Mouse (Mus musculus): ENCODE measurements around the gene Dscam. TPM values are rescaled to one million over a fixed set of nuclear protein-coding genes. Genes with fewer than 3 reads are reported as not detected.

The Dscam gene
- polyA plus RNA-seq, 1 experiment = 0.03 TPM

DNA sequence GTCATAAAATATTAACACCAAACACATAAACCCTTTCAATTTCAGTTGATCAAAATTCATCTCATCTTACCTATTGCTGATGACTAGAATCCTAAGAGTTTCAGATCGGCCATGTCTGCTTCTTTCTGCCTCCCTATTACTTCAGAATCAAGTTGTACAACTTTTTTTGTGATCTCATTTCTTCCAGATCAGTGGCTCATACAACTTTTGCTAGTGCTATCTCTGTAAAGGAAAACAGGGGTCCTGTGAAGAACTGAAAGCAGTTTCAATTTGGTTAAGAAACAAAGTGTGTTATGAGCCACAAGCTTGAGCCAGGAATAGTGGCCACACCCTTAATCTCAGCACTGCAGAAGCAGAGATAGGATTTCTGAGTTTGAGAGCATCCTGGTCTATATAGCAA is 23.6 kb upstream of the Dscam start:
- 87% methylated on average over 1 of the region's 1 CpGs for WGBS
- no peaks in the 10 kb centered on the region for H3K27me3 ChIP-seq (ENCODE audit: control insufficient read depth, insufficient read depth, low read length)
- H3K36me3 ChIP-seq (ENCODE audit: control insufficient read depth, insufficient read depth, low read length) = no peaks in the 10 kb centered on the region
- no peak for TF ChIP-seq POLR2A (IDR thresholded peaks at IDR 0.05; ENCODE audit: low read depth, low read length)
- no peaks in the 10 kb centered on the region for H3K4me1 ChIP-seq (ENCODE audit: control insufficient read depth, insufficient read depth, insufficient read length, low read length)
- H3K27ac ChIP-seq (ENCODE audit: insufficient read depth, low read depth, low read length) = no peak overlapping the region
- no peak overlapping the region for H3K4me3 ChIP-seq (ENCODE audit: low read depth, low read length)

- Histone ChIP-seq H3K4me1 (ENCODE audit: control insufficient read depth, insufficient read depth, insufficient read length, low read length) (no peaks in the 10 kb centered on the region), H3K27ac (ENCODE audit: insufficient read depth, low read depth, low read length) (no peak overlapping the region), H3K4me3 (ENCODE audit: low read depth, low read length) (no peak overlapping the region), H3K27me3 (ENCODE audit: control insufficient read depth, insufficient read depth, low read length) (no peaks in the 10 kb centered on the region), H3K36me3 (ENCODE audit: control insufficient read depth, insufficient read depth, low read length) (no peaks in the 10 kb centered on the region)
- TF ChIP-seq POLR2A (IDR thresholded peaks at IDR 0.05; ENCODE audit: low read depth, low read length) (no peak), CTCF (IDR thresholded peaks at IDR 0.05; ENCODE audit: extremely low read depth, insufficient read length, insufficient replicate concordance, low read depth, low read length) (no peak)
- 79% methylated on average over 4 of the region's 4 CpGs for WGBS
These were observed 21.7 kb upstream of the Dscam start for GRCm38 (mm10) chr16:97192296-97192695.

GRCm38 (mm10) chr16:97190604-97191003 is 20.1 kb upstream of the Dscam start:
- no peaks in the 10 kb centered on the region for H3K27me3 ChIP-seq (ENCODE audit: control insufficient read depth, insufficient read depth, low read length)
- WGBS = 75% methylated on average over 1 of the region's 1 CpGs
- H3K4me1 ChIP-seq (ENCODE audit: control insufficient read depth, insufficient read depth, insufficient read length, low read length) = no peaks in the 10 kb centered on the region
- no peak overlapping the region for H3K4me3 ChIP-seq (ENCODE audit: low read depth, low read length)
- no peaks in the 10 kb centered on the region for H3K36me3 ChIP-seq (ENCODE audit: control insufficient read depth, insufficient read depth, low read length)
- no peak overlapping the region for H3K27ac ChIP-seq (ENCODE audit: insufficient read depth, low read depth, low read length)
- TF ChIP-seq POLR2A (IDR thresholded peaks at IDR 0.05; ENCODE audit: low read depth, low read length) (no peak), CTCF (IDR thresholded peaks at IDR 0.05; ENCODE audit: extremely low read depth, insufficient read length, insufficient replicate concordance, low read depth, low read length) (no peak)

- TF ChIP-seq POLR2A (IDR thresholded peaks at IDR 0.05; ENCODE audit: low read depth, low read length) (no peak), CTCF (IDR thresholded peaks at IDR 0.05; ENCODE audit: extremely low read depth, insufficient read length, insufficient replicate concordance, low read depth, low read length) (no peak)
- 74% methylated on average over 8 of the region's 8 CpGs for WGBS
- Histone ChIP-seq H3K27ac (ENCODE audit: insufficient read depth, low read depth, low read length) (no peak overlapping the region), H3K4me1 (ENCODE audit: control insufficient read depth, insufficient read depth, insufficient read length, low read length) (no peaks in the 10 kb centered on the region), H3K4me3 (ENCODE audit: low read depth, low read length) (no peak overlapping the region), H3K27me3 (ENCODE audit: control insufficient read depth, insufficient read depth, low read length) (peaks cover 12% of the 10 kb centered on the region), H3K36me3 (ENCODE audit: control insufficient read depth, insufficient read depth, low read length) (no peaks in the 10 kb centered on the region)
These were observed 948 bp upstream of the Dscam start for GRCm38 (mm10) chr16:97171500-97171899.

DNA sequence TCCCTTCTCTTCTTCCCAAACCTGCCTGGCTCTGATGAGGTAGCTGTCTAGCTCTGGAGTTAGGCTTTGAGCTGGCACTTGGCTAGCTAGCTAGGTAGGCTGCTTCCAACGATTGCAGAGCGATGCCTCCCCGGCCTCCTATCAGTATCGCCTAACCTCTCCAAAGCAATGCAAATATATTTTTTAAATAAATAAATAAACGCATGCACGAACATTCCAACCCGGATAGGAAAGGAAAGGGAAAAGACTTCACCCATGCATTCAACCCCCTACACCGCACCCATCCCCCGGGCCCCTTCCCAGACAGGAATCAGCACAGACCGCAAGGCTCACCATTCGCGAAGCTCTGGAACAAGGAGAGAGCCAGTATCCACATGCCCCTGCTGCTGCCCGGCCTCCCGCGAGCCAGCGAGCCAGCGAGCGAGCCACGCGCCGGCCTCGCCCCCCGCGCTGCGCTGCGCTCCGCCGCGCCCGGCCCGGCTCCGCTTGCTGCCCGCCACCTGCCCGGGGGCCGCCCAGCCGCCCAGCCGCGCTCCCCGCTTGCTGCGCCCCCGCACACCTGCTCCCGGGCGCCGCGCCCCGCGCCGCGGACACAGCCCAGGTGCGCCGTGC is 545 bp downstream of the Dscam start:
- 5% methylated on average over 51 of the region's 51 CpGs for WGBS
- peaks cover 12% of the 10 kb centered on the region for H3K27me3 ChIP-seq (ENCODE audit: control insufficient read depth, insufficient read depth, low read length)

DNA sequence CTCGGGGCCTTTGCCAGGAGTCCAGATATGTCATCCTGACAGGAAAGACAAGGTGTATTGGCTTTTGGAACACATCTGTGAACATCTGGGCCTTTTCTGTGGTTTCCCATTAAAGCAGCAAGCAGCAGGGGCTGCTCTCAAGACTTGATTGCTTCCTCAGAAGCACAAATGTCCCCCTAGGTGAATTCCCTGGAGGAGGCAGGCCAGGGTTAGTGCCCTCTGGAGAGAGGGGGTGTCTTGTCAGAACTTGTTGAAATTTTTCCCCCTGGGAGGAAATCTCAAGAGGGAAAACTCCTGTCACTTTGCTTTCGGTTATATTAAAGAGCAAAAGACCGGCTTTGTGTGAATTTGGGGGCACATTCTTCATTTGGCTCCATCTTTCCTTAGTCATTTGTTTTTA is 1.9 kb downstream of the Dscam start:
- H3K27me3 ChIP-seq (ENCODE audit: control insufficient read depth, insufficient read depth, low read length) = peaks cover 12% of the 10 kb centered on the region
- 66% methylated on average over 3 of the region's 3 CpGs for WGBS
- TF ChIP-seq POLR2A (IDR thresholded peaks at IDR 0.05; ENCODE audit: low read depth, low read length) (no peak), CTCF (IDR thresholded peaks at IDR 0.05; ENCODE audit: extremely low read depth, insufficient read length, insufficient replicate concordance, low read depth, low read length) (no peak)
- H3K27ac ChIP-seq (ENCODE audit: insufficient read depth, low read depth, low read length) = no peak overlapping the region
- peaks cover 3% of the 10 kb centered on the region for H3K4me1 ChIP-seq (ENCODE audit: control insufficient read depth, insufficient read depth, insufficient read length, low read length)
- no peak overlapping the region for H3K4me3 ChIP-seq (ENCODE audit: low read depth, low read length)
- no peaks in the 10 kb centered on the region for H3K36me3 ChIP-seq (ENCODE audit: control insufficient read depth, insufficient read depth, low read length)

More for the DNA sequence above, 545 bp downstream of the Dscam start:
- TF ChIP-seq POLR2A (IDR thresholded peaks at IDR 0.05; ENCODE audit: low read depth, low read length) (no peak), CTCF (IDR thresholded peaks at IDR 0.05; ENCODE audit: extremely low read depth, insufficient read length, insufficient replicate concordance, low read depth, low read length) (no peak)
- H3K4me1 ChIP-seq (ENCODE audit: control insufficient read depth, insufficient read depth, insufficient read length, low read length) = peaks cover 3% of the 10 kb centered on the region
- no peak overlapping the region for H3K4me3 ChIP-seq (ENCODE audit: low read depth, low read length)
- H3K36me3 ChIP-seq (ENCODE audit: control insufficient read depth, insufficient read depth, low read length) = no peaks in the 10 kb centered on the region
- H3K27ac ChIP-seq (ENCODE audit: insufficient read depth, low read depth, low read length) = no peak overlapping the region

DNA sequence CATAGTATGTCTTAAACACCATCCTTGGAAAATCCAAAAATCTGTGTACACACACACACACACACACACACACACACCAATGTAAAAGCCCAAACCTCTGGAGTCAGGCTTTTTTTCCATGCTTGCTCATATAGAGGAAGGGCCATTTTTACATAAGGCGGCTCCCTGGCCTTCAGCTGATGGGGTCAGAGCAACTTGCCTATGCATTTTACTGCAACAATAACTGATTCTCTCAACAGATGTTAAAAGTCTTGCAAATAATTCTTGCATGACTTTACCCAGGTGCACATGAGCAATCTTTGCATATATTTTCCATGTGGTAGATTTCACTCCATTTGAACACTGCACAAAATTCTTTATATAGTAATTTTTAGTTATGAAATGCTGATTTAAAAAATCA is 2.5 kb downstream of the Dscam start:
- H3K27me3 ChIP-seq (ENCODE audit: control insufficient read depth, insufficient read depth, low read length) = peaks cover 12% of the 10 kb centered on the region
- H3K27ac ChIP-seq (ENCODE audit: insufficient read depth, low read depth, low read length) = no peak overlapping the region
- no peak for TF ChIP-seq CTCF (IDR thresholded peaks at IDR 0.05; ENCODE audit: extremely low read depth, insufficient read length, insufficient replicate concordance, low read depth, low read length)
- no peak for TF ChIP-seq POLR2A (IDR thresholded peaks at IDR 0.05; ENCODE audit: low read depth, low read length)
- H3K36me3 ChIP-seq (ENCODE audit: control insufficient read depth, insufficient read depth, low read length) = no peaks in the 10 kb centered on the region
- H3K4me3 ChIP-seq (ENCODE audit: low read depth, low read length) = no peak overlapping the region
- 98% methylated on average over 1 of the region's 1 CpGs for WGBS
- H3K4me1 ChIP-seq (ENCODE audit: control insufficient read depth, insufficient read depth, insufficient read length, low read length) = peaks cover 3% of the 10 kb centered on the region
